Mouse (Mus musculus) left cerebral cortex, postnatal 4 days (tissue): Measurements from ENCODE around the gene Tgm3. TPM values are rescaled to one million over a fixed set of nuclear protein-coding genes. Genes with fewer than 3 reads are reported as not detected.

ENCODE experiments used
- DNase-seq: peaks from one replicate; pipeline ENCODE4 v3.0.0-alpha.2; 2022
- intact Hi-C: fragments of 180-260 bp; cut with DNase I; formaldehyde crosslinking; loops from one replicate; pipeline ENCODE4 v1.15.1; 2025
- total RNA-seq, 2 experiments: library from RNA; stranded (reverse); gene quantifications; 2 replicates each; pipeline ENCODE4 v1.2.3; 2021

Tgm3 gene
- 1 to 10 TPM; 2.3 to 2.4 TPM for total RNA-seq

GRCm38 (mm10) chr2:130012026-130012425 is at the start of gene Tgm3:
TSS of gene Tgm3 (plus strand) at chr2:130012349.
- intact Hi-C loops, result no loop called here
- no peak for DNase-seq

GRCm38 (mm10) chr2:129980608-129981007 is 31.5 kb upstream of the Tgm3 start:
- intact Hi-C loops, result no loop called here
- DNase-seq, result no peak

GRCm38 (mm10) chr2:129987527-129988045 is 24.6 kb upstream of the Tgm3 start:
- intact Hi-C loops, result no loop called here
- DNase-seq, result no peak

GRCm38 (mm10) chr2:129989646-129990045 is 22.5 kb upstream of the Tgm3 start:
- intact Hi-C loops, result loop anchor here (5.0 kb wide), 1 partner anchor 82 kb away; no protein-coding TSS in a partner anchor
- DNase-seq, result no peak

GRCm38 (mm10) chr2:129994468-129994867 is 17.7 kb upstream of the Tgm3 start:
- DNase-seq, result no peak
- intact Hi-C loops, result loop anchor here (5.0 kb wide), 1 partner anchor 87 kb away; no protein-coding TSS in a partner anchor

- DNase-seq, result no peak
- intact Hi-C loops, result no loop called here
Observed at GRCm38 (mm10) chr2:129998476-129998875, 13.7 kb upstream of the Tgm3 start.

GRCm38 (mm10) chr2:129999296-129999695 is 12.9 kb upstream of the Tgm3 start:
- intact Hi-C loops, result no loop called here
- no peak for DNase-seq

- intact Hi-C loops, result no loop called here
- DNase-seq, result no peak
Observed at GRCm38 (mm10) chr2:130000601-130001000, 11.5 kb upstream of the Tgm3 start.

GRCm38 (mm10) chr2:130004046-130004445 is 8.1 kb upstream of the Tgm3 start:
- peak; percentile 23 for DNase-seq
- intact Hi-C loops, result no loop called here

- intact Hi-C loops, result no loop called here
- DNase-seq, result no peak
Observed at GRCm38 (mm10) chr2:130009371-130009770, 2.8 kb upstream of the Tgm3 start.

- intact Hi-C loops, result no loop called here
- DNase-seq, result peak; percentile 73
Observed at GRCm38 (mm10) chr2:130013646-130014045, 1.5 kb downstream of the Tgm3 start.

GRCm38 (mm10) chr2:130015196-130015595 is 3.0 kb downstream of the Tgm3 start:
- intact Hi-C loops, result no loop called here
- no peak for DNase-seq

- no peak for DNase-seq
- intact Hi-C loops, result no loop called here
Observed at GRCm38 (mm10) chr2:130018084-130018483, 5.9 kb downstream of the Tgm3 start.

GRCm38 (mm10) chr2:130027890-130028289 is 15.7 kb downstream of the Tgm3 start:
- no peak for DNase-seq

GRCm38 (mm10) chr2:130029826-130030225 is 17.7 kb downstream of the Tgm3 start:
- no peak for DNase-seq
- intact Hi-C loops, result no loop called here

More at GRCm38 (mm10) chr2:130027890-130028289, 15.7 kb downstream of the Tgm3 start:
- intact Hi-C loops, result no loop called here

GRCm38 (mm10) chr2:130032661-130033060 is 20.5 kb downstream of the Tgm3 start:
- DNase-seq, result no peak
- intact Hi-C loops, result no loop called here

- intact Hi-C loops, result no loop called here
- peak; percentile 19 for DNase-seq
Observed at GRCm38 (mm10) chr2:130036846-130037245, 24.7 kb downstream of the Tgm3 start.

GRCm38 (mm10) chr2:130038971-130039370 is 26.8 kb downstream of the Tgm3 start:
- intact Hi-C loops, result no loop called here
- DNase-seq, result no peak

GRCm38 (mm10) chr2:130040190-130040886 is 28.2 kb downstream of the Tgm3 start:
- intact Hi-C loops, result no loop called here

GRCm38 (mm10) chr2:130043835-130044234 is 31.7 kb downstream of the Tgm3 start:
- intact Hi-C loops, result no loop called here
- no peak for DNase-seq

More at GRCm38 (mm10) chr2:130040190-130040886, 28.2 kb downstream of the Tgm3 start:
- DNase-seq, result no peak

- DNase-seq, result no peak
- intact Hi-C loops, result no loop called here
Observed at GRCm38 (mm10) chr2:130047923-130048440, 35.8 kb downstream of the Tgm3 start.

- intact Hi-C loops, result no loop called here
- DNase-seq, result no peak
Observed at GRCm38 (mm10) chr2:130048792-130049191, 36.6 kb downstream of the Tgm3 start.
